Mouse (Mus musculus) embryonic facial prominence, embryonic 11.5 days (tissue): ENCODE data around the gene Hus1. TPM values are rescaled to one million over a fixed set of nuclear protein-coding genes. Genes with fewer than 3 reads are reported as not detected.

Source experiments
- ATAC-seq: fragments of 200-750 bp; cut with Nextera tagmentation; replicated peaks from 2 replicates; pipeline ENCODE4 v1.8.0; 2017; ENCODE audit warnings: low read depth; ENCODE audit not compliant: insufficient number of reproducible peaks, low FRiP score, low TSS enrichment
- DNase-seq: peaks from one replicate; pipeline ENCODE4 v3.0.0-alpha.2; 2015; ENCODE audit warnings: low spot score
- H3K27ac ChIP-seq: fragments of 300-500 bp; sonication (generic); replicated peaks from 2 replicates; pipeline ENCODE4 v1.5.1; 2014; ENCODE audit warnings: mild to moderate bottlenecking, low read depth, low read length, control low read depth
- H3K27me3 ChIP-seq: fragments of 300-500 bp; sonication (generic); 2 replicates; pipeline ENCODE4 v1.6.1; 2014; ENCODE audit warnings: mild to moderate bottlenecking, low read length, moderate library complexity, mixed read lengths; ENCODE audit not compliant: control insufficient read depth, insufficient read depth
- H3K36me3 ChIP-seq: fragments of 300-500 bp; sonication (generic); replicated peaks from 2 replicates; pipeline ENCODE4 v1.6.1; 2014; ENCODE audit warnings: low read depth, mild to moderate bottlenecking, low read length, moderate library complexity, mixed read lengths; ENCODE audit not compliant: control insufficient read depth, insufficient read depth
- H3K4me1 ChIP-seq: fragments of 300-500 bp; sonication (generic); 2 replicates; pipeline ENCODE4 v1.6.1; 2014; ENCODE audit warnings: low read length, mixed read lengths; ENCODE audit not compliant: control insufficient read depth, insufficient read depth
- H3K4me2 ChIP-seq: fragments of 300-500 bp; sonication (generic); 2 replicates; pipeline ENCODE4 v1.6.1; 2014; ENCODE audit warnings: low read depth, mild to moderate bottlenecking, control low read depth, low read length, moderate library complexity
- H3K4me3 ChIP-seq: fragments of 300-500 bp; sonication (generic); 2 replicates; pipeline ENCODE4 v1.5.1; 2014; ENCODE audit warnings: low read depth, low read length, control low read depth
- H3K9ac ChIP-seq: fragments of 300-500 bp; sonication (generic); replicated peaks from 2 replicates; pipeline ENCODE4 v1.6.1; 2014; ENCODE audit warnings: mild to moderate bottlenecking, control low read depth, low read length
- H3K9me3 ChIP-seq: fragments of 300-500 bp; sonication (generic); replicated peaks from 2 replicates; pipeline ENCODE4 v1.6.1; 2016; ENCODE audit warnings: mild to moderate bottlenecking, low read length, inconsistent platforms, mixed read lengths; ENCODE audit not compliant: control insufficient read depth
- WGBS: fragments of 180-500 bp; shearing (Covaris S2); extraction: QIAGEN DNeasy Blood & Tissue Kit; methylation state at CpG from one replicate; pipeline ENCODE4 v1.1.7; 2014; 5-methylcytosine and 5-hydroxymethylcytosine counted together
- polyA plus RNA-seq: library from polyadenylated mRNA; unstranded; fragments of >200 nt; fragmentation: Nextera tagmentation; extraction: Ambion mirVana; gene quantifications from 2 replicates; pipeline ENCODE4 v1.2.1, GENCODE M21; 2014

Hus1 gene
- polyA plus RNA-seq, 1 experiment from 2014 or later = 24.7 TPM

GRCm38 (mm10) chr11:9048011-9048702 lies 37.2 kb upstream of the Hus1 start, which contains the start of gene Gm11992:
Gene Gm11992, plus strand, starts transcription at chr11:9048594.
- H3K36me3 ChIP-seq = no peaks in the 10 kb centered on the region
- peaks cover 11% of the 10 kb centered on the region for H3K27me3 ChIP-seq
- peak; percentile 94 for DNase-seq
- peak within 1 kb of the TSS; percentile 93 for H3K4me2 ChIP-seq
- no peak within 1 kb of the TSS for H3K27ac ChIP-seq
- 4% methylated on average over 21 of the region's 21 CpGs for WGBS
- no peaks in the 10 kb centered on the region for H3K9me3 ChIP-seq
- H3K4me3 ChIP-seq = peak within 1 kb of the TSS; percentile 39
- peak; percentile 100 for ATAC-seq
- H3K4me1 ChIP-seq = no peaks in the 10 kb centered on the region; the same call in 1 of the 2 replicates
- no peak within 1 kb of the TSS; the same call in 1 of the 2 replicates for H3K9ac ChIP-seq

- 83% methylated on average over 5 of the region's 5 CpGs for WGBS
- DNase-seq = no peak
Observed at GRCm38 (mm10) chr11:9047044-9047443, 36.1 kb upstream of the Hus1 start.

GRCm38 (mm10) chr11:9046546-9046945 lies 35.6 kb upstream of the Hus1 start:
- H3K9me3 ChIP-seq = no peaks in the 10 kb centered on the region
- 88% methylated on average over 2 of the region's 2 CpGs for WGBS
- peaks cover 11% of the 10 kb centered on the region for H3K27me3 ChIP-seq

More at GRCm38 (mm10) chr11:9047044-9047443, 36.1 kb upstream of the Hus1 start:
- Histone ChIP-seq H3K4me2 (no peak overlapping the region), H3K27me3 (peaks cover 11% of the 10 kb centered on the region), H3K27ac (no peak overlapping the region), H3K36me3 (no peaks in the 10 kb centered on the region), H3K9ac (no peak overlapping the region), H3K4me1 (no peaks in the 10 kb centered on the region; the same call in 1 of the 2 replicates), H3K4me3 (no peak overlapping the region), H3K9me3 (no peaks in the 10 kb centered on the region)
- ATAC-seq = no peak

GRCm38 (mm10) chr11:9031530-9031929 lies 20.5 kb upstream of the Hus1 start:
- Histone ChIP-seq H3K27me3 (no peaks in the 10 kb centered on the region), H3K4me3 (no peak overlapping the region), H3K36me3 (no peaks in the 10 kb centered on the region), H3K9me3 (no peaks in the 10 kb centered on the region), H3K9ac (no peak overlapping the region), H3K4me2 (no peak overlapping the region), H3K4me1 (no peaks in the 10 kb centered on the region), H3K27ac (no peak overlapping the region)
- DNase-seq (no peak), ATAC-seq (no peak)
- WGBS = 77% methylated on average over 2 of the region's 2 CpGs

More at GRCm38 (mm10) chr11:9046546-9046945, 35.6 kb upstream of the Hus1 start:
- ATAC-seq = no peak
- Histone ChIP-seq H3K9ac (no peak overlapping the region), H3K4me1 (no peaks in the 10 kb centered on the region; the same call in 1 of the 2 replicates), H3K36me3 (no peaks in the 10 kb centered on the region), H3K27ac (no peak overlapping the region), H3K4me2 (no peak overlapping the region), H3K4me3 (no peak overlapping the region)
- no peak for DNase-seq

GRCm38 (mm10) chr11:9025211-9025610 lies 14.2 kb upstream of the Hus1 start:
- ATAC-seq (no peak), DNase-seq (no peak)
- Histone ChIP-seq H3K4me1 (no peaks in the 10 kb centered on the region), H3K9me3 (no peaks in the 10 kb centered on the region), H3K27ac (no peak overlapping the region), H3K27me3 (no peaks in the 10 kb centered on the region), H3K4me3 (no peak overlapping the region), H3K4me2 (no peak overlapping the region), H3K9ac (no peak overlapping the region), H3K36me3 (no peaks in the 10 kb centered on the region)
- WGBS = 77% methylated on average over 3 of the region's 3 CpGs

GRCm38 (mm10) chr11:9024782-9025181 lies 13.8 kb upstream of the Hus1 start:
- Histone ChIP-seq H3K9ac (no peak overlapping the region), H3K27ac (no peak overlapping the region), H3K36me3 (no peaks in the 10 kb centered on the region), H3K4me2 (no peak overlapping the region), H3K4me3 (no peak overlapping the region), H3K27me3 (no peaks in the 10 kb centered on the region), H3K4me1 (no peaks in the 10 kb centered on the region), H3K9me3 (no peaks in the 10 kb centered on the region)
- no peak for ATAC-seq
- no peak for DNase-seq
- WGBS = 83% methylated on average over 7 of the region's 7 CpGs

GRCm38 (mm10) chr11:9020207-9020606 lies 9.2 kb upstream of the Hus1 start:
- ATAC-seq (no peak), DNase-seq (no peak)
- H3K9ac ChIP-seq = no peak overlapping the region
- H3K36me3 ChIP-seq = no peaks in the 10 kb centered on the region
- no peak overlapping the region for H3K27ac ChIP-seq
- 90% methylated on average over 5 of the region's 5 CpGs for WGBS
- H3K27me3 ChIP-seq = no peaks in the 10 kb centered on the region
- H3K4me2 ChIP-seq = no peak overlapping the region
- no peak overlapping the region for H3K4me3 ChIP-seq
- no peaks in the 10 kb centered on the region for H3K9me3 ChIP-seq
- no peaks in the 10 kb centered on the region for H3K4me1 ChIP-seq

- Histone ChIP-seq H3K9ac (no peak overlapping the region), H3K4me2 (no peak overlapping the region), H3K36me3 (no peaks in the 10 kb centered on the region), H3K4me3 (no peak overlapping the region), H3K27me3 (no peaks in the 10 kb centered on the region), H3K9me3 (no peaks in the 10 kb centered on the region), H3K4me1 (no peaks in the 10 kb centered on the region), H3K27ac (no peak overlapping the region)
- 74% methylated on average over 6 of the region's 6 CpGs for WGBS
- DNase-seq (no peak), ATAC-seq (no peak)
Observed at GRCm38 (mm10) chr11:9018491-9019267, 7.7 kb upstream of the Hus1 start.
